Mouse (Mus musculus) inflammation-experienced regulatory T-cells, adult 6 months (primary cell): ENCODE data around the gene Slc4a7. TPM values are rescaled to one million over a fixed set of nuclear protein-coding genes. Genes with fewer than 3 reads are reported as not detected.

Experiments used
- ATAC-seq: one replicate; pipeline ENCODE4 v1.8.0; 2017
- polyA plus RNA-seq, 3 experiments: library from polyadenylated mRNA; unstranded; fragments of 100-300 nt; shearing (Covaris generic); gene quantifications; one replicate each; pipeline ENCODE4 v1.2.1; 2017

Slc4a7 gene
- 10 to 100 TPM; 33.3 to 47.0 (median 39.2) TPM for polyA plus RNA-seq

DNA sequence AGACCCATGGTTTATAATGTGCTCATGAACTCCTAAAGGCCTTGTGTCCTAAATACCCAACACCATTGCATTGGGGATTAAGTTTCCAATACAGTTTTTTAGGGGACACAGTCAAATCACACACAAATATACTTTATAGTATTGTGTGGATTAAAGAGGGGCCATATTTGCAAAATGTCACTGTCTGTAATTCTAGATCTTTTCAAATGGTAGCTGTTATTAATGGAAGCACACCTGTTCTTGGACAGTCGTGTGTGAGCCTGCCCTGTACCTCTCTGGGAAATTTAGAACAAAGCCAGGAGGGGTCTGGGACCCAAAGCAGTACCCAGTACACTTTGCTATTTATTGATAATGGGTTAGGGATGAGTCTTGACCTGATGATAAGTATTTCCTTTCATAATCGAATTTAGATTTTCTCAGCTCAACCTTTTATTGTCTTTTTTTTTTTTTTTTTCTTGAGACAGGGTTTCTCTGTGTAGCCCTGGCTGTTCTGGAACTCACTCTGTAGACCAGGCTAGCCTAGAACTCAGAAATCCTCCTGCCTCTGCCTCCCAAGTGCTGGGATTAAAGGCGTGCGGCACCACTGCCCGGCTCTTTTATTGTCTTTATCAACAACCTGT is at the start of gene Slc4a7:
Gene Slc4a7, plus strand, starts transcription at position 570 of the 620 bp plus-strand sequence.
- no peak for ATAC-seq

DNA sequence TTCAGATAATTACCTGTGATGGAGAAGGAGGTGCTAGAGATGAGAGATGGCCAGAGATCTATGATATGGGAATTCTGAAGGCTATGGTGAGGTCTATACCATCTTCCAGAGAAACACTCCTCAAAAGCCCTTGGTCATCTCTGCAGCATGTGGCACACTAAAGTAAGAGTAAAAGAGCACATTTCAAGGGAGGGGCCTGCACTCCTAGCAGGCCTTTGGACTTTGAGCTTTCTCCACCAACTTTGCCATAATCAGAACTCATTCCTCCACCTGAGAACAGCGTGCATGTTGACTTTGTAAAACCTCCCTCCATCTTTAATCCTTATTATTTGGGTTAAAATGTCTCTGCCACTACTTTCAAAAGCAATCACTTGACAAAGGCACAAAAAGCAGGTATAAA is 31.5 kb upstream of the Slc4a7 start:
- ATAC-seq: no peak

DNA sequence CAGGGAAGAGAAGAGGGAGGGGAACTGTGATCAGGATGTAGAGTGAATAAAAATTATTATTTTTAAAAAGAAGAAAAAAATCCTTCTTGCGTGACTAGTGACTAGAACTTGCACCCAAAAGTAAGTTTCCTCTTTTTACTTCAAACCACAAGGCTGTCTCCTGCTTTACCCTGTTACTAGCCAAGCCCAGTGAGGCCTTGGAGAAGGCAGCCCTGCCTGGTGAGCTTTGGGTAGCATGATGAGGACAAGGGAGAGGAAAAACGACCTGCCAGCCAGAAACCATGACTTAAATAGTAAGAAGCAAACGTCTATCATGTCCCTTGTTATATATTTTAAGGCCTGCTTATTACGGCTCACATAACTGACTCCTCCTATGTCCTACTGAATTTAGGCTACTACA is 20.5 kb upstream of the Slc4a7 start:
- ATAC-seq: no peak

DNA sequence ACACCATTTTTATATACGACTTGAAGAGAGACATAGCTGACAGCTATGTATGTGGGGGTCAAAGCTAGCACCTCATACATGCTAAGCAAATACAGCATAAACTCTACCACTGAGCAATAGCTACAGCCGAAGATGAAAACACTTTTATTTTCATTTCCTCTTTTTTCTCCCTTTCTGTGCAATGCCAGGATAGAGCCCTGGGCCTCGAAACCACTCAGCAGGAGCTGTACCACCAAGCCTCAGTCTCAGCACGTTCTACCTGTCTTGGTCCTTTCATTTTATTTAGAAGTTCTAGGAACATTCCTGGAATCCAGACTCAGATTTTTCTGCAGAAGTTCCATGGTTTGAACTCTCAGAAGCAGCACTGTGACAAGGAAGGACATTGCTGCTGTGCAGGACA is 17.3 kb upstream of the Slc4a7 start:
- ATAC-seq: no peak

DNA sequence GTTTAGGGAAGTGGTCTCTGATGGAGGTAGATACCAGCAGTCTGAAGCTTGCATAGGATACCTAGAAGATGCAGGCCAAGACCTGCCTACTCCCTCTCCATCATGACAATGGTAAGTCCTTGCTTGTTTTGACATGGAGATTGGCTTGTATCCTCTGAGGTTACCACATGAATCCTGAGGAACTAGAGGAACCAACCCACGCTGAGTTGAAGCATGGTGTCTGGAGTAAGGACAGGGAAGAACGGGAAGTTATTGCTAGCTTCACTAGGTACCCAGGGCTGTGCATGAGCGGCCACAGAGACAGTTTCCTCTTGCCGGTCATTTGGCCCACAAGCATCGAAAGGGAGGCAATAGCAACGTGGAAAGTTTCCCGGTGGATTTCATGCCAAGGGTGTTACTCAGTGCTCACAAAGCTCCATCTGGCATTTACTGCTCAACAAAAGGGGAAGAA is 16.0 kb upstream of the Slc4a7 start:
- ATAC-seq: peak; percentile 25

DNA sequence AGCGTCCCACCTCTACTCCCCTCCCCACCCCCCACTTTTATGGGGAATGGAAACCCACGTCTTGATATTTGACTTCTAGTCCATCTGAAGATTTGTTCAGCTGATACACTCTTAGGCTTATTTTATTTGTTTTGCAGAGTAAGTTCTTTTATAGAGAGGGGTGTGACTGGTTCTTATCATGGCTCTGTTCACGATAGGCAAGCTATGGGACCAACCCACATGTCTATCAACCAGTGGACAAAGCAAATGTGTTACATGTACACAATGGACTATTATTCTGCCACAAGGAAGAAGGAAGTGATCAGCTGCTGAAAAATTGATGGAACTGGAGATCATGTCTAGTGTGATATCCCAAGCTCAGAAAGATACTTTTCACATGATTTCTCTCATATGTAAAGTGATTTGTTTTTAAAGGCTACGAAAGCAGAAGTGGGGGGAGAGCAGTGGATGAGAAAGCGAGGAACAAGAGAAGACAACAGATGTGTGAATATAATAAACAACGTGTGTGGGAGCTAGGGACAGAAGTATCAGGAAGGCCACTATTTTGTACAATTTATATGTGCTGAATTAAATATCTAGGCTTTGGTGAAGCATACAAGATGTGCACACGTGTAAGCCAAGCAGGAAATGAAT is 14.7 kb upstream of the Slc4a7 start:
- ATAC-seq: no peak

DNA sequence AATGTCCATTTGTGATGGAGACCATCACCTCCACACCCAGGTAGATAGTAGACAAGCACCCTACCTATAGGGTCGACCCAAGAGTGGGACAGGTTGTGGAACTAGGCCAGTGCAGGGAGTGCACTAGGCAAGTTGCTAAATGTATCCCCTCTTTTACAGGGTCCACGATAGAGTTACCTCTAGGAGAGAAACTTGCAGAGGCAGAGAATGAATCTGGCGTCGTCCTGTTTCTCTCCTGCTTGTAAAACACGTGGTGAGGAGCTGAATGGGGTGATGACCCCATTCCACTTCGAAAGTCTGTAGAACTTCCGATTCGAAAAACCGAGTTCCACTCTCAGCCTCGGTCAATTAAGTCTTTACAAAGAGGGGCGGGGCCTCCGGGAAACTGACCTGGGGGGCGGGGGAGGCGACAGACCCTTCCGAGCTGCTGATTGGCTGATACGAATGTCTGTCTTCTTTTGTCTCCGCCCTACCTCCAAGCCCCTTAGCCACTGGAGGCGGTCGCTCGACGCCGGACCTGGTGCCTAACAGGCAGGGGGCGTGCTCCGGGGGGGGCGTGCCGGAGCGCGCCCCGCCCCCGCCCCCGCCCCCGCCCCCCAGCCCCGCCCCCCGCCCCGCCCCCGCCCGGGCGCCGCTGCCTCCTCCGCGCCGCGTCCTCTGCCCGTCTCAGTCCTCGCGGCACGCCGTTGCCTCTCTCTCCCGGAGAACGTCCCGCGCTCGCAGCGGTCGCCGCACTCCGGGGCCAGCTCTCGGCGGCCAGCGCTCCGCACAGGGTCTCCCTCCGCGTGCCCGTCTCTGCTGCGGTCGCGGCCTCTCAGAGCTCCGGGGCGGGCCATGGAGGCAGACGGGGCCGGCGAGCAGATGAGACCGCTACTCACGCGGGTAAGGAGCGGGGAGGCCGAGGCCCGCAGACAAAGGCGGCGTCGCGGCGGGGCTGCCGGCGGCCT is 593 bp downstream of the Slc4a7 start:
- ATAC-seq: peak; percentile 84

DNA sequence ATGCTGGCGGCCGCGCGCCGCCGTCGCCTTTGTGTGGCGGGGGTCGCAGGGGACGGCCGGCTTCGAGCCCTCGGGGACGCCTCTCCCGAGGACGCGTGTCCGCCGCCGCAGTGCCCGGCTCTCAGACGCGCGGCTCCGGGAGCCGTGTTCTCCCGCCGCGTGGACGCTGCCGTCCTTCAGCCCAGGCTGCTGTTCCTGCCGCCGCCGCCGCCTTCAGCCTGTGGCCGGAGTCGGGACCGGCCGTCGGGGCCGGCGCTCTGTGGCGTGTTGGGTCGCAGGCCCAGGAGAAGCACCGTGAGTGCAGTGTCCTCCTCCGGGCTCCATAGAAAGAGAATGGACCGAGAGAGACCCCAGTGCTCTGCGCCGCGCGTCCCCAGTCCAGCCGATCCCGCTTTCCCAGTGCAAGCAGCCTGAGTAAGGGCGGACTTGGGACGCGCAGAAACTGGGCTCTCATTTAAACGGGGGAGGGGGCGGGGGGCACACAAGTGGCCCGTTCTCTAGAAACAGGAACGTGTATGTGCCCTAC is 1.3 kb downstream of the Slc4a7 start:
- ATAC-seq: peak; percentile 22

DNA sequence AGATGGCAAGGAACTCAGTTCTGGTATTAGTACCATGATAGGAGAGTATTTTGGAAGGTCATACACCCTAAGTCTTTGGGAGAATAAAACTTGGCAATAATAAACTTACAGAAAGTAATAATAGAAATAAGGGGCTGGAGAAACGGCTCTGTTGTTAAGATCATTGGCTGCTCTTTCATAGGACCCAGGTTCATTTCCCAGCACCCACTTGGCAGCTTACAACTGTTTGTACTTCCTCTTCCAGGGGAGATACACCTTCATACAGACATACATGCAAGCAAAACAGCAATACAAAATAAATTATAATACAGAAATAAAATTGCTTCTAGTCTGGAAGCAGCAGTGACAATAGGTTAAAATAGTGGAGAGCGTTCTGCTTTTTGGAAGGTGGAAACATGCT is 2.6 kb downstream of the Slc4a7 start:
- ATAC-seq: no peak

DNA sequence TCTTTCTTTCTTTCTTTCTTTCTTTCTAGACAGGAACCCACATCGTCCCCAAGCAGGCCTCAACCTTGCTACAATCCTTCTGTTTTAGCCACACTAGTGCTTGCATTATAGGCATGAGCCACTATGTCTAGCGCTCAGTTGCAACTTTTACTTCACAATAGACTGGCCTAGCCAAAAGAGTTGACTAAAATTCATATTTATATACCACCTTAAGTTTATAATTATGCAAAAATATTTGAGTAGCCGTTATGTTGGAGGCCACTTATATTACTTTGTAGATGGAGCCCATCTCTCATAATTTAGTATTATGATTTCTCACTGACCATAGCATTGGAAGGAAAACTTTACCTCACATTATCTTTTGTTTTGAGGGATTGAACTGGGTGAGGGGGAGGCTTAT is 3.0 kb downstream of the Slc4a7 start:
- ATAC-seq: no peak

DNA sequence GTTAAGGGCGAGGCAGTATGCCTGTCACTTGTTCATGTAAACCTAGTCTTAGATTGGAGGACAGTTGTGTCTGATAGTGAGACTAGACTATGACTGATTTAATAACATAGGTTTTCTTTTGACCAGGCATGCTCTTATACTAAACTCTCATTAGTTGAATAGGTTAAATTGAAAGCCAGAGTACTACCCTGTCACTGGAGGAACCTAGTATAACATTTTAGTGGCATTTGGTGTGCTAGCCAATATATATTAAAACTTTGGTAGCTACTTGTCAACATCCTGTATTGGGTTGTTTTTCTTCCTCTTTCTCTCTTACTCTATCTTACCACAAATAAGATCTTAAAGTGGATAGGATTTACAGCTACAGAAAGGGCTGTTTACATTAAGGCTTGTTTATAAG is 4.3 kb downstream of the Slc4a7 start:
- peak; percentile 50 for ATAC-seq

DNA sequence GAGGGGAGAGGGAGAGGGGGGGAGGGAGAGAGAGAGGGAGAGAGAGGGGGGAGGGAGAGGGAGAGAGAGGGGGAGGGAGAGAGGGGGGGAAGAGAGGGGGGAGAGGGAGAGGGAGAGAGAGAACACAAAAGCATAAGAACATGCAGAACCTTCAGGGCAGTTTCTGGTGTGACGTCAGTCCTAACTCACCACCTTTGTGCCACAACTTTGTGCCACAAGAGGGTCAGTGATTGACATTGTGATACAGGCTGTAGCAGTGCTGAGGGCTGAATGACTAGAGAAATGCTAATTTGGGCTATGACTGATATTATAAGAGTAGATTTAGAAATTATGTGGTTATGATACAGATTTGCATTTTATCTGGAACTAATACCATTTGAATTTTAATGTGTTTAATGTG is 5.0 kb downstream of the Slc4a7 start:
- ATAC-seq: no peak

DNA sequence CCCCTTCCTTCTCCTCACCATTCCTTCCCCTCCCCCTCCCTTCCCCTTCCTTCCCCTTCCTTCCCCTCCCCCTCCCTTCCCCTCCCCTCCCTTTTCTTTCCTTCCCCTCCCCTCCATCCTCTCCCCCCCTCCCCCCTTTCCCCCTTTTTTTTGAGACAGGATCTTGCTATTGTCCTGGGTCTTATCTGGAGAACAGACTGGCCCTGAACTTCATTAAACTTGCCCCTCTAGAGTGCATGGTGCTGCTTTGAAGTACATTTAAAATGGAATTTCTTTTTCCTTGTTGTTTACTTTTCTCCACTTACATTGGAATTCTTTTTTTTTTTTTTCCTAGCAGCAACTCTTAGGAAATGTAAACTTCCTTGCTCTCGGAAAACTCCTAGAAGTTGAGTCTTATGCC is 6.9 kb downstream of the Slc4a7 start:
- ATAC-seq: no peak

DNA sequence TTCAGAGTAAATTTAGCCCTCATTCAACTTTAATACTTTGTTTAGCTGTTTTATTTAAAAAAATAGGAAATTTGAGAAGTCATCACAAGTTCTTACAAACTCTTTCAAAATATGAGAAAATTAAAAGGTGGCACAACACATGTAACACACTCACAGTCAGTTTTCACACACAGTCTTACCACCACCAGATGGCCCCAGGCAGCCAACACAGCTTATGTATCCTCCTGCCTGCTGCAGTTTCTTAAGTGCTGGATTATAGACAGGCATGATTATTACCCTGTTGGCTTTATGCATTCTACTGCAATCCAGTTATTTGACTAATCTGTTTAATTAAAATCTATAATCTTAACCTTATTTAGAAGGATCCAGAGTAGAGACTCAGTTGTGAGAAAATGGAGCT is 12.1 kb downstream of the Slc4a7 start:
- ATAC-seq: no peak

DNA sequence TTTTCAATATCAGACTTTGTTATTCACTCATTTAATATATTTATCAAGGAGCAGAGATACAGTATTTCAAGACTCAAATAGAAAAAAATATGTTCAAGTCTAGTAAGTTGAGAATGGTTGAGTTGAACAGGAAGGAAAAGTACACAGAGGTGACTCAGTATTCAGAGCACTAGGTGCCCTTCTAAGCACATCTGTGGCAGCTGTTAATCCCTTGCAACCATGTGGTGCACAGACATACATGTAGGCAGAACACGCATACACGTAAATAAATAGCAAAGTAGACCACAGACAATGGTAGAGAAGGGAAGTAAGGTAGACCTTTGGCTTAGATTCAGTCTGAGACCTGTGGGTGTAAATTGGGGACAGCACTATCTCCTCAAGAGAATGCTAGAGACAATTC is 13.7 kb downstream of the Slc4a7 start:
- peak; percentile 33 for ATAC-seq

DNA sequence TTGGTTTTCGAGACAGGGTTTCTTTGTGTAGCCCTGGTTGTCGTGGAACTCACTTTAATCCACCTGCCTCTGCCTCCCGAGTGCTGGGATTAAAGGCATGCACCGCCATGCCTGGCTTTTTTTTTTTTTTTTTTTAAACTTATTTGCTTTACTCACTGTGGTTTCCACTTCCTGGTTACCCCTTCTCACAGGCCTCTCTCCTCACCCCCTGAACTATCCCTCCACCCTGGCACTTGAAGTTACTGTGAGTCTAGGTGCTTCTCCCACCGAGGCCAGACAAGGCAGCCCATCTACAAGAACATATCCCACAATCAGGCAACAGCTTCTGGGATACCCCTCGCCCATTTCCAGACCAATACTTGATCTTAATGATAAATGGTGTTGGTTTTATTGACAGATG is 14.8 kb downstream of the Slc4a7 start:
- peak; percentile 73 for ATAC-seq

DNA sequence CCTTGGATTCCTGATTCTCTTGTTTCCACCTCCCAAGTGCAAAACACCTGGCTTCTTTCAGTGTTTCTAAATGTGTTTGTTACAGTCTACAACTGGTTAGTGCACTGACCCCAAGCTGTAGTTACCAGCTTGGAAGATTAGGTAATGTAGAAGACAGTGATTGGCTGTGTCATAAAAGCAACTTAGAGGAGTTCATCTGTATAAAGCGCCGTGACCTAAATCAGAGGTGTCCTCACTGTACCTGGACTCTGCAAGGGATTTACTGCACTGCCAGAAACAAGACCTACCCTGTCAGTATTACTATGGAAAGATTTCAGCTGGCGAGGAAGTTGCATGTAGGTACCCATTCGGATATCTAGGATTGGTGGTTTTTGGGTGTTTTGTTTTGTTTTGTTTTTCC is 16.5 kb downstream of the Slc4a7 start:
- ATAC-seq: no peak

DNA sequence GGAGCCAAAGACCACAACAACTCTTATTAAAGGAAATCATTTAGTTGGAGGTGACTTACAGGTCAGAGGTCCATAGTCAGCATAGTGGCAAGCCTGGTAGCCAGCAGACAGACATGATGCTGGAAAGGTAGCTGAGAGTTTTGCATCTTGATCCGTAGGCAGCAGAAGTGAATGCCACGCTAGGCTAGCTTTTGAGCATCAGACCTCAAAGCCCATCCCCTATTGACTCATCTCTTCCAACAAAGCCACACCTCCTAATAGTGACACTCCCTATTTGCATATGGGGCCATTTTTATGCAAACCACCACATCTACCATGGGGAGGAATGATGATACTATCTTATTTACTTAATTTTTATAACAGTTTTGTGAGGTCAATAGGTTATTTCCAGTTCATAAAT is 79.1 kb downstream of the Slc4a7 start:
- no peak for ATAC-seq

DNA sequence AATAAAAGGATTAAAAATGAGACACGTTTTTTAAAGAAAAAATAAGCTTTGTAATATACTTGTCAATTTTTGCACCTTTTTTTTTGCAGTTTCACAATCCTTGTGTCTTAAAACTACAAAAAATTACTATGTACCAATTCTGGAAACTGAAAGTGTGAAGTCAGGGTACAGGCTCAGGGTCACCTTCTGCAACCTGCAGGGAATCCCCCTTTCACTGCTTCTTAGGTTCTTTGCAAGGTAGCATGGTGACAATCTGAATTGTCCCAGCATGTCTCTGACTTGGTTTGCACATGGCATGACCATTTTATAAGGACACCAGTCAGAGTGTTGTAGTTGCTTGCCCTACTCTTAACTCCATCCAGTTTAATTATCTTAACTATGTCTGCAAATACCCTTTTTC is 82.1 kb downstream of the Slc4a7 start:
- ATAC-seq: peak; percentile 14

DNA sequence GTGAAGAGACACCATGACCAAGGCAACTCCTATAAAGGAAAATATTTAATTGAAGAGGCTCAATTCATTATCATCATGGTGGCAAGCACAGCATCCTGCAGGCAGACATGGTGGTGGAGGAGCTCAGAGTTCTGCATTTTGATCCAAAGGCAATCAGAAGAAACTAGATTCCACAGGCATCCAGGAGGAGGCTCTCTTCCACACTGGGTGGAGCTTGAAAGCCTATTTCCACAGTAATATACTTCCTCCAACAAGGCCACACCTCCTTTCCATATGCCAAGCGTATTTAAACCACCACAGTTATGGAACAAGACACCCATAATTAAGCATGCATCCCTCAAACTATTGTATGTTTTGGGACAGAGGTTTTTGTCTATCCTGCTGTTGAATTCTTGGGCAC is 84.9 kb downstream of the Slc4a7 start:
- ATAC-seq: no peak

DNA sequence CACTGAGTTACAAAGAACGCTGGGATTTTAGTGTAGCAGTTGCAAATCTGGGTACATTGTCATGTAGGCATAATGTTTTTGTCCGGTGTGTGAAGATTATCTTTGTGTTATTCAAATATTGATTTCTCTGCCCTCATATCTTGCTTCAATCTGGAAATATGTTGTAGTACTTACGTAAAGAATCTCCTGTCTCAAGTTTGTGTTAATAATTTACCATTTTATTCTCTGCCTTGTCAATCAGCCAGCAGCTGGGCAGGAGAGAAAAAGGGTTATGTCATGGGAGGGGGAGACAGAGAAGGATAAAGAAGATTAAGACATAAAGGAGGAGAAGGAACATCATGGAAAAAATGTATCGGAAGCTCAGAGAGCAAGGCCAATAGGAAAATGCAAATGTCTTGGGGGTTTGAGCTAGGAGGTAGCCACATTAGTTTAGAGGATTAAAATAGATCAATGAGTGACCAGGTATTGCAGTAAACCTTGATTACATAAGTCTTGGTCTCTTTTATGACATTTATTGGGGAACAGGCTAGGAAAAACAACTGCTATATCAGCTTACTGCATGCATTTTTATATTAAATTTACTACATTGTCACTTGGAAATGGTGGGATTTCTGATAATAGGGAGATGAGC is 87.9 kb downstream of the Slc4a7 start:
- no peak for ATAC-seq

DNA sequence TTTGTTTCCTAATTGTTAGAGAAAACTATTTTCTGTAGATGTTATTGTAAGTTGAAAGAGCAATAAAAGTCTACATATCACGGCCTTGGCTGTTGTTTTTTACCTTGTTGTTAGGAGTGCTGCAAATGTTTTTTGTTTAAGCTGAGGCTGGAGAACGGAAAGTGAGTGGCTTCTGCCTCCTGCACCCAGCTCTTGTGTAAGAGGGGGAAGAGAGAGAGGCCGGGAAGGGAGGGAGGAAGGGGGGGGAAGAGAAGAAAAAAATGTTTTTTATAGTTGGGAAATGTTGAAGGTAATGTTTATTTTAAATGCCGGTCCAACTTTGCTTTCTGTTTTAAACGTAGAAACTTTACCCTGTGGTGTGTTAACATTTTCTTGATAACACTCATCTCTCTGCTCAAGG is 97.8 kb downstream of the Slc4a7 start:
- no peak for ATAC-seq

DNA sequence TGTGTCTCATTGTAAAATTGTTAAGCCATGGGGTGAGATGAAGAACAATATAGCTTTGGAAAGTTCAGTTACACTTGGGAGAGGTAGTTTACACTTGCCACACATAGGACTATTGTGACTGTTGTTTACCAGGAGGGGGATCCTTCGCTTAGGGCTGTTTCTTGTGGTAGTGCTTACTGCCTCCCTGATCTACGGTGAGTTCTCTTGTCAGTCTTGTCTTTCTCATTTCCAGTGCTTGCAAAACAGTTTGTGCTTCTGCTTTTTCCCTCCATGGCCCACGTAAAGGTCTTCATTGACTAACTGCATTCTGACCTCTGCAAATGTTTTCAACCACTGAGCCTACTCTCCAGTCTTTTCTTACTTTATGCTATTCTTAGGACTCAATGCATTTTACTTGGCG is 98.3 kb downstream of the Slc4a7 start:
- no peak for ATAC-seq
